Mouse (Mus musculus) left cerebral cortex, adult 8-10 months (tissue): Measurements from ENCODE around the gene Gng5. TPM values are rescaled to one million over a fixed set of nuclear protein-coding genes. Genes with fewer than 3 reads are reported as not detected.

Source experiments
- DNase-seq, 2 experiments: peaks; one replicate each; pipeline ENCODE4 v3.0.0; 2022; ENCODE audit warnings: low spot score in 2 of 2
- total RNA-seq, 4 experiments: library from RNA; stranded (reverse); gene quantifications; 2 replicates each; pipeline ENCODE4 v1.2.4; 2022

Gng5 gene
- 10 to 100 TPM; 43.0 to 60.5 (median 49.9) TPM for total RNA-seq

DNA sequence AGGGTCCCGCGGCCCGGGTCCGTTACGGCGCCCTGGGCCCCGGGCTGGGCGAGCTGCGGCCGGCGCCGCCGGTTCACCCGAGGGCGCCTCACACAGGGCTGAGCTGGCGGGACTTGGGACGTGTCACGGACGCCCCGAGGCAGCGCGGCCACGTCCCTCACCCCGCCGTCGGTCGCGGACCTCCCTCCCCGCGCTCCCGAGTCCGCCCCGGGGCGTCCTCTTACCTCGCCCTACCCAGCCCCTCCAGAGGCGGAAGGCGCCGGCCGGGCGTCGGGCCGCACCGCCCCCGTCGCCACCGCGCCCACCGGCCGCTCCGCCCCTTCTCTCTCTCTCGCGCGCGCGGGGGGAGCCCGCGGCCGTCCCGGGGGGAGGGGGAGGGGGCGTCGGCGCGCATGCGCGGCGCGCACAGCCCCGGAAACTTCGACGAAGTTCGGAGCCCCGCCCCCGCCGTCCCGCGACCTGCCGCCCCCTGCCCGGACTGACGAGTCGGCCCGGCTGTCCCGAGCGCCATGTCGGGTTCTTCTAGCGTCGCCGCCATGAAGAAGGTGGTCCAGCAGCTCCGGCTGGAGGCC lies at the start of gene Gng5, which contains the start of gene Spata1:
Gng5 (plus strand) TSS at position 377 of the 572 bp plus-strand sequence.
Spata1 (minus strand) TSS at position 323 of the 572 bp plus-strand sequence.
- DNase-seq, result peak in 1 of 2 experiments; percentile 42

DNA sequence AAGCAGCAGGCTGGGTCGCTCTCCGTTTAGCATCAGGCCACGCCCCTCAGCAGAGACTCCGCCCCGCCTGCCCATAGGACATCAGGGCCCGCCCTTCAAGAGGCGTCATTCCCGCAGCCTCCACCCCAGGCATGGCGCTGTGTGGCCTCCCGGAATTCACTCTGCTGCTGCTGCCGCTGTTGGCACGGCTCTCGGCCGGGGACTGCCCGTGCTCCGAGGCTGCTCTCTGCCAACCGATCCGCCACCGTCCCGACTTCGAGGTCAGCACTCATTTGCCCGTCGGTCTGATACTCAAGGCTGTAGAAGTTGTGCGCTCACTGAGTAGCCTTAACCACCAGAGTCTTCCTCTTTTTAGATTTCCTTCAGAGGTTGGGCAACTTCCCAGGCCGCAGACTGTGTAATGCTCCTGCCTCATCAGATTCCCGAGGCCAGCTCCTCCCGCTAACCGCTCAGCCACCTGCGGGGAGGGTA lies 49.2 kb upstream of the Gng5 start:
- peak; percentile 78 to 87 for DNase-seq

DNA sequence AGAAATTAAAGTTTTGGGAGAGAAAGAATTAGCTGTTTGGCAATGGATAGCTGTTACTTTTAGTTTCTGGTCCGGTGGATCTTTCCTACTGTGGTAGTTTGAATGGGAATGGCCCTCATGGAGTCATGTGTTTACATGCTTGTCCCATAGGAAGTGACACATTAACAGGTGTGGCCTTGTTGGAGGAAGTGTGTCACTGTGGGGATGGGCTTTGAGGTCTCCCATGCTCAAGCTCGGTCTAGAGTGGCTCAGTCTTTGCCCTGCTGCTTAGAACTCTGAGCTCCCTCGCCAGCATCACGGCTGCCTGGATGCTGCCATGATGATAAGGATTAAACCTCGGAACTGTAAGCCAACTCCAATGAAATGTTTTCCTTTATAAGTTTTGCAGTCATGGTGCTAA lies 48.2 kb upstream of the Gng5 start:
- no peak for DNase-seq

DNA sequence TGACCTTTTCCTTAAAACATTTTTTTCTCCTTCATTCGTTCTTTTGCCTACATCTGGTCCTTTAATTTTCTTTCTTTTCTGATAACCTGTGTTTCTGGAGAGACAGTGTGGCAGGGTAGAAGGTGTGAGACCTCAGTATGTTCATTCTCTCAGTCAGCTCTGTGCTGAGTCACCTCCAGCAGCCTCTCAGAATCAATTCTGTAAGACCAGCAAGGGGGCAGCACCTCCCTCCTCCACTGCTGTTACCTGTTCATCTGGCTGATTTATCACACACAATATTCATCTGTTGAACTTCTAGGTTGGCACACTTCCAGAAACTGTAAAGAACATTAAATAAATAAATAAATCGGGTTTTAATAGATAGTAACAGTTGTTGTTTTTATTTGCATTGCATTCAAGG lies 36.7 kb upstream of the Gng5 start:
- DNase-seq, result no peak

DNA sequence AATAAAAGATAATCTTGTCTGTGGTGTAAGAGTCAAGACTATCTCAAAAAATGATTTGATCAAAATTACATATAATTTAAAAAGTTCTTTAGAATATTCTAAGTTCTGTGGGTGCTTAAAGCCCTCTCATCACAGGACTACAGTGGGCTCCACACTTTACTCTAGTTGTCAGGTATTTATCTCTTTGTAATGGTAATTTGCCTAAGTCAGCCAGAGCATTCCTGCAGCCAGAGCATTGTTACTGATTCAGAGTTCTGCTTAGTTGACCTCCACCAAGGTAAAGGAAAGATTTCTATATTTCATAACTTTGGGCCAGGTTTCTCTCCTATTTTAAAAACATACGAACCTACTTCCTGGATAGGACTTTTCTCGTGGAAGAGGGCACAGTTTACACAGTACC lies 30.4 kb upstream of the Gng5 start:
- DNase-seq, result no peak

DNA sequence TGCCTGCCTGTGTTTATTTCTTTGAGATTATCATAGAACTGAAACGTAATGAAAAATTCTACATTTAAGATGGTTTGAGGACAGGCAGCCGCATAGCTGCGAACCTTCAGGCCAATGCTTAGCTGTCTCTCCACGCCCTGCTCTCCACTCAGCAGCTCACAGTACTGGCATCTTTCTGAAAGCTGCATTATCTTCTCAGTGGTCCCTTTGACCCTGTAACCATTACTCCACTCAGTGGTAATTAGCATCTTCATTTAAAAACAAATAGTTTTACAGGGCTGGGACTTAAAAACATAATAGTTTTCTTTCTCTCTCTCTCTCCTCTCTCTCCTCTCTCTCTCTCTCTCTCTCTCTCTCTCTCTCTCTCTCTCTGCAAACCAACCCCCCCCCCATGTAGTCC lies 26.9 kb upstream of the Gng5 start:
- DNase-seq, result no peak

DNA sequence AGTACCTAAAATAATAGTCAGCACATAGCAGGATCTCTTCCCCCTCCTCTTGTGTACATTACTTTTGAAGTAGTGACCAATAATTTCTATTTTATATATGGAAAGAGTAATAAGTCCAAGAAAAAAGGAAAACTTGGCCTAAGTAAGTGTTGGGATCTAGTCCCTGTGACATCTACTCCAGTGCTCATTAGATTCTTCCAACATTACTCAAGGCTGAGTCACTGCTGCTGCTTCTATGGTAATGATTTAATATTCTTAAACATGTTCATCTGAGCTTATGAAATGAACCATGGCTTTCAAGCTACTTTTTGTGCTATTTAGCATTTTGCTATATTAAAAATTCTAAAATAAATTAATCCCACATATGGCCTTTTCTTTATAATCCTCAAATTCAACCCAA lies 25.9 kb upstream of the Gng5 start:
- no peak for DNase-seq

DNA sequence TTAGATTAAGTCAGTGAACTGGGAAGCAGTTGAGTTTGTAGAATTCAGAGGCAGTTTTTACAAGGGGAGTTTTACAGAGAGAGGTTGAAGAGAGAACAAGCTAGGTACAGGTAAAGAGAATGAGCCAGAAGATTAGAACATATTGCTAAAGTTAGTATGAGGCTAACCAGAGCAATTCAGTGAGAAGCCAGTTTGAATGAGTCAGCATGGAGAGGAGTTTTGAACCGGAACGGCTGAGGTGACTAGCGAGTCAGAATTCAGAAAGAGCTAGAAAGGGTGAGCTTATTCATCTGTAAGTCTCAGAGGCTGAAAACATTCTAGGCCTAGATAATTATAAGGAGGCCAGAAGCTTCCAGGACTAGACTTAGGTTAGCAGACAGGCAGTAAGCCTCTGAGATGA lies 25.2 kb upstream of the Gng5 start:
- no peak for DNase-seq

DNA sequence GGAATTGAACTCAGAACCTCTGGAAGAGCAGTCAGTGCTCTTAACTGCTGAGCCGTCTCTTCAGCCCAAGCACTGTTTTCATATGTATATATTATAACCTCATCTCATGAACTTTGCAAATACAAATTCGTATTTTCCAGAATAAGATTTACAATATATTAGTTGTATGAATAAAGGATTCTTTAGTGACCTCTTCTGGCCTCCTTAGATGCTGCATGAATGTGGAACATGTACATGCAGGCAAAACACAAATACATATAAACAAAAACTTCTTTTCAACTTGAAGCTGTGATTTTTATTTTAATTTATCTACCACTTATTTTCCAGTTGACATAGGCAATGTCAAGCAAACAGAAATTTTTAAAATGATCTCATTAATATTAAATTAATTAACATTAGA lies 17.6 kb upstream of the Gng5 start:
- no peak for DNase-seq

DNA sequence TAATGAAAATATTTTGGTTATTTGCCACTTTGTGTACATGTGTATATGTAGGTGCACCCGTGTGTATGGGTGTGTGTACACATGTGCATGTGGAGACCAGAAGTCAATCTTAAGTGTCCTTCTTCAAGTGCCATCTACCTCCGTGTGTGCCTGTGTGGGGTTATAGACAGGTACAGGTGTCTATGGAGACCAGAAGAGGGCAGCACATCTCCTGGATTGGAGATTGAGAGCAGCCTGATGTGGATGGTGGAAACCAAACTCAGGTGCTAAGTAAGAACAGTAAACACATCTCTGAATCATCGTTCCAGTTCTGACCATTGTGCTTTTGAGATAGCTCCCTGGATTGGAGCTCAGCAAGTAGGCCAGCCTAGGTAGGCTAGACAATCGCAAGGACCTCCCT lies 13.1 kb upstream of the Gng5 start:
- no peak for DNase-seq

DNA sequence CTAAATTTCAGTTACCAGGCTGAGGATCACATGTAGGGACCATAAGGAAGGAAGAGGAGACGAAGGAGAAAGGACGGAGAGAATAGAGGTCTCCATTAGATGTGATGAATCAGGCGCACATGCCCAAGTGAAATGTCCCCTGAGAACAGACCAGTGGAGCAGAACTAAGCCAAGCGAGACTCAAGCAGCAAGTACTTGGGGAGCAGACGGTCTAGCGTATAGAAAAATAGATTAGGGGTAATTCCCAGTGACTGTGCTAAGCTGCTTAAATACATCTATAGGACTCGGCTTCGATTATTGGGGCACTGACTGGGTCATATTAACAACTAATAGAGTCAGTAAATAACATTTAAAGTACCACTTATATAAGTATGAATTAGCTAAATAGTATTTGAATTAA lies 4.7 kb upstream of the Gng5 start:
- DNase-seq, result no peak

DNA sequence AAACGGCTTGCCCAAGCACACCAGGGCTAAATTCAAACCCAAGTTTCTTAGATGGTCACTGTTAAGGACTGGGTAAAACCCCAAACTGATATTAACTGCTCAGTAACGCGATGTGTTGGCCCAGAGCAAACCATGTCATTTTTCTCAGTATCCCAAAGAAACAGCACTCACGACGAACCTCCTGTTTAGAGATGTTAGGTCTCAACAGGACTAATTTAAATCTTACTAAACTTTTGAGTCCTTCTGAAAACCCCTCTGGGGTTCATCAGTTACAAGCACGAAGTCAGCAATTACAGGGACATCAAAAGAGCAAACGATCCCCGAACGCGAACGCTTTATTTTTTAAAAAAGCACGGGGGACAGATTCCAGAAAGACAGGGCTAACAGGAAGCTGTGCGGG lies 618 bp upstream of the Gng5 start:
- DNase-seq, result no peak

DNA sequence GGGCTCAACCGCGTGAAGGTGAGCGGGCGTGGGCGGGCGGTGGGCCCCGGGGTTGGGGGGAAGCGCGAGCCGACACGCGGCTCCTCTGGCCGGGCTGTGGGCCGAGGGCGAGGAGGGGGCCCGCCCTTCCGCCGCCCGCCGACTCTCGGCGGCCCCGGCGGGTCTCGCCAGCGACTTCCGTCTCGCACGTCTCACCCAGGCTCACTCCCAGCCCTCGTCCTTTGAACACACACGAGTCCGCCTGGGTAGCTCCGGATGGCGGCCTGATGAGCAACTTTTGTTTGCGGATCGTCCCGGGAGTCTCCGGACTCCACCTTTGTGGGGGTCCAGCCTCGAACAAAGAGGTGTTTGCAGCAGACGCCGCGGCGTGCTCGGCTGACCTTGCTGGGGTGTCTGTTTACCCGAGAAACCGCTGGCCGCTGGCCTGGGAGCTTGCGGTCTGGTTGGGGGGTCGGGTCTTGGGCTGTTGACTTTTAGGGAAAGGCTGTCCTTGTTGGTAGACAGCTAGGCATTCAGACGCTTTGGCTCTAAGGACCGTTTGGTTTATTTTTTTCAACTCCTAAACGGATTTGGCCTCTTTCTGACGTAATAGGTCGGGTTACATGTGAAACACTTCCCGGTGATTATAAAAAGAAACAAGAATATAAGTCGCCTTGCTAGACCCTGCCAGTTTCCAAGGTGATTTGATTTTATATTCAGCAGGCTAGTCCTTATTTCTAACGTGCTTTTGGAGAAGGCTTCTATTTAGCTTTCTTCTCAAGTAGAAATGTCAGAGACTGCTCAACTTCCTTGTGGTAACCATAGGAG lies 599 bp downstream of the Gng5 start:
- DNase-seq, result peak in 1 of 2 experiments; percentile 25

DNA sequence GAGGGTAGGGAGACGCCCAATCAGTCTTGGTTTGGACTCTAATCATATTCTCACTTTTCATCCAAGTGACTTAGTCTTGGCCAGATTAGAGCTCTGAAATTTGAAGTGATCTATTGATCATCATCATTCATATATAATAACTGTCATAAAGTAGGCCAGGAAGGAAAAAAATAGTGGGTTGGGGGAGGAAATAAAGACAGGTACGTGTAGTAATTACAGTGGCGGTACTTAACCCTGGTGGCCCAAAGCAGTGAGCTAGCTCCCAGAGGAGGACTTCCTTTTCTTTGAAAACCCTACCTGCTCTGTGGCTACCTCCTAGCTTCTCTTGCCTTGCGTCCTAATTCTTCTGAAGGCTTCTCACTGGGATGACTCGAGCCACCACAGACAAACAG lies 1.2 kb downstream of the Gng5 start:
- no peak for DNase-seq

DNA sequence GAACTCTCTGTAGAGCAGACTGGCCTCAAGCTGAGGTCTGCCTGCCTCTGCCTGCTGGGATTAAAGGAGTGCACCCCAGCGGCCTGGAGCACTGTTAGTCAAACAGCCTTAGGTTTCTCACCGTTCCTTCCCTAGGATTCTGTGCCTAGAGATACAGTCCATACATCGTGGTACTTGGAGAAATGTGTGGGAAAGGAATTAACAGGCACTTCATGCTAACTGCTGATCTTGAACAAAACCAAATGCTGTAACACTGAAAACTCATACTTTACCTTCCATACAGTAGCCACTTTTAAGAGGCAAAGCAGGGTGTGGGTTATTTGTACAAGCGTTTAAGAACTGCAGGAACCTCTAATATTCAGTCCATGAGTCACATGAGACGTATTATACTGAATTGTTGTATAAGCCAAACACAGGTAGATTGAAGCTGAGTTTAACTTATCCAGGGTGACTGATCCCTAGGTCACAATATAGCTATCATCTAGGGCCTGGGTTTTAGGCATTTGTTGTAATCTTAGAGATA lies 2.1 kb downstream of the Gng5 start:
- DNase-seq, result no peak

DNA sequence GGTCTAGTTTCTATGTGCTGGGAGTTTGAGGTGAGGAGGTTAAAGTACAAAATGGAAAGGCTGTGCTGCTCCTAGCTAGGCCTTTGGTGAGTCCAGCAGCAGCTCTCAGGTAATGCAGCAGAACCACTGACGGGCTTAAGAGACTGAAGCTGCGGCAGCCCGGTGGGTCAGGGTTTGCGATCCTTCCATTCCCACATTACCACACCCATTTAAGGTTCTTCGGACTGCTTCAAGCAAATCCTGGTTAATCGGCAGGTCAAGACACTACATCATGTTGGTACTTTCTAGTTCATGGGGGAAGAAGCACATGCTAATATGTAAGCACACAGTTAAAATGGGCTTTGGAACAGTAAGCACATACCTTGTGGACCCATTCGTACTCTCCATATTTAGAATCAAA lies 7.1 kb downstream of the Gng5 start:
- DNase-seq, result no peak

DNA sequence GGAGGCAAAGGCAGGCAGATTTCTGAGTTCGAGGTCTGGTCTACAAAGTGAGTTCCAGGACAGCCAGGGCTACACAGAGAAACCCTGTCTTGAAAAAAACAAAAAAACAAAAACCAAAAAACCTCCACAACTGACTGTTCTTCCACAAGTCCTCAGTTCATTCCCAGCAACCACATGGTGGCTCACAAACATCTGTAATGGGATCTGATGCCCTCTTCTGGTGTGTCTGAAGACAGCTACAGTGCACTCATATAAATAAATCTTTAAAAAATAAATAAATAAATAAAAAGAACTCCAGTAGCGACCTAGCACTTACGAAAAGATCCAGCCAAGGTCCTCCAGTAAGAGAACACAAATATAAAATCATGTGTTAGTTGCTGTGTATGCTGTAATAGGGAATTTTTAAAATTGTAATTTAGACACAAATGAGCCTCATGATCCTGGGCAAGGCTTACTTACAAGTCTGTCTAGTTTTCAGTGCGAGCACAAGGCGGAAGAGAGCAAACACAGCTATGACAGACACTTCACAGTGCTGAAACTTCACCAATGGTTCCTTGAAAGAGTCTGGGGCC lies 20.7 kb downstream of the Gng5 start:
- DNase-seq, result no peak

DNA sequence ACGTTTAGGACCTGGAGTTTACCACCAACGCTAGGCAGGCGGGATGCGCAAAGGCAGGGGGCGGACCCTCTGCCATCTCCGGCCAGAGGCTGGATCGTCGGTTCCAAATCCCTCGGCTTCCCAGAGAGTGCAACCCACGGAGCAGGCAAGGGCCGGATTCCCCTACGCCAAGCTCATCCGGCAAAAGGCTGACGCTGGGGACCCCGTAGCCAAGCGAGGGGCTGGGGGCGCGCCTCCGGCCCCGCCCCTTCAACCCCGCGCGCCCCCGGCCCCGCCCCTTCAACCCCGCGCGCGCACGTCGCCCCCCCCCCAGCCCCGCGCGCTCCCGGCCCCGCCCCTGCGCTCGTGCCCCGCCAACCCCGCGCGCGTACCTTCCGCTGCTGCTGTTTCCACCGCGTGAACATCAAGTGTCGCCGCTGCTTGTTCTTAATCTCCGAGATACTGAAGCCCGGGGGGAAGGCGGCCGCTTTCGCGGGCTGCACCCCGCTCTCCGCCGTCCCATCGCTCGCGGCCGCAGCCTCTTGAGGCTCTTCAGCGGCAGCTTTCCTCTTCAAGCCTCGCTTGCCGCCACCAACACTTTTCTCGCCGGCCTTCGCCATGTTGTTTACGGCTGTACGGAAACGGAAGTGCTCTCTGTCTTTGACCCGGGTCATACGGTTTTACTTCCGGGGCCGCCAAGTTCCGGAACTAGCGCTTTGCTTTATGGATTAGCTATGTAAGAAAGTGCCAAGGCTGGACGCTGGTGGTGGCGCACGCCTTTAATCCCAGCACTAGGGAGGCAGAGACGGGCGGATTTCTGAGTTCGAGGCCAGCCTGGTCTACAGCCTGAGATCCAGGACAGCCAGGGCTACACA lies 21.4 kb downstream of the Gng5 start, which contains the start of gene Rpf1:
Rpf1 (minus strand) TSS at position 632 of the 854 bp plus-strand sequence.
- DNase-seq, result peak; percentile 86 to 91

DNA sequence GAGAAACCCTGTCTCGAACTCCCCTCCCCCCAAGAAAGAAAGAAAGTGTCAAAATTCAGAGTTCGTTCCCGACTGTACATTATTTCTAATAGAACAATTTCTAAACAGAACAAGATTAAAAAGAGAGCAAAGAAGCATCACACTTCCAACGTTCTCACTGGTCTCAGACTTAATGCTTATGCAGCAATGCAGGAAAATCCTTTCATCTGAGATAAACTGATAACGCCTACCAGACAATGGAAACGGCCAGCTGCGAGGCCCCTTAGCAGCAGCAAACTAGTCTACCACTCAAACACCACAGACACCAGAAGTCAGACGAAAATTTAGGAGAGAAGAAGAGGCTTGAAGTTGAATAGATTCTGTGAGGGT lies 22.0 kb downstream of the Gng5 start:
- DNase-seq, result no peak

DNA sequence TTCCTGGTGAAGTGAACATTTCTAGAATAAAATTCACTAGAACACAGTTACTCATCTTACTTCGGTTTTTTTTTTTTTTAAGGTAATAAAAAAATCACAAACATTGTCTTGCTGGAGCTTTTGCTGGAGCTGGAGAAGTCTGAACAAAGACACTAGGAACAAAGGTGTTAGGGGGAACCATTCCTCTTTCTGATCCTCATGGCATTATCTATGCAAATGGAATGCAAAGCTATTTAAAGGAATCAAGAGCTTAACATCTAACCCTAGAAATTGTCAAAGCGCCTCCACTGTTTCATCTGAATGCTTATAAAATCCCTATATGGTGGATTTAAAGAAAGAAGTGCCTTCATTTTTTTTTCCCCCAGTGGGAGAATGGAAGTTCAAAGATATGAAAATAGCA lies 28.7 kb downstream of the Gng5 start:
- no peak for DNase-seq

DNA sequence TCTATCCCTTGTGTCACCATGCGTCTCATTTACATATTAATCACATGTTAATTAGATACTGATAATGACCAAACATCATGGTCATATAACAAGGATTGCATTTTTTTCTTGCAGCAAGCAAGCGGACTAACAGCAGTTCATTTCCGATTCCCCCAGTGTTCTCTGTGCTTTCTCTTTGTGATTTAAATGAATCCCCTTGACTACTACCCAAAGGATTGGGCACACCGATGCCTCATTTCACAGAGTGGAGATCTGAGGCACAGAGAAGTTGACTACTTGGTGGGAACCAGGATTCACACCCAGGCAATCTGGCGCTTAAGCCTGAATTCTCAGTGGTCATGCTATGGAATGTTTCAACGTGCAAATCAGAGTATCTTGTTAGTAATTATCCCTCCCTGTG lies 35.4 kb downstream of the Gng5 start:
- no peak for DNase-seq
